Mouse (Mus musculus) kidney, adult 2 months (tissue): Measurements from ENCODE around the gene Matn1. TPM values are rescaled to one million over a fixed set of nuclear protein-coding genes. Genes with fewer than 3 reads are reported as not detected.

Experiments used
- DNase-seq: peaks from one replicate; pipeline ENCODE4 v3.0.0; 2021
- H3K27ac ChIP-seq: fragments of 200-500 bp; 2 replicates; pipeline ENCODE4 v1.5.1; 2012; ENCODE audit warnings: low read depth, low read length, control low read depth, inconsistent platforms; ENCODE audit not compliant: insufficient read depth
- H3K27me3 ChIP-seq: fragments of 200-500 bp; replicated peaks from 2 replicates; pipeline ENCODE4 v1.6.1; 2012; ENCODE audit warnings: mild to moderate bottlenecking, moderate library complexity, low read length, inconsistent platforms; ENCODE audit not compliant: control insufficient read depth, insufficient read depth
- H3K36me3 ChIP-seq: fragments of 200-500 bp; 2 replicates; pipeline ENCODE4 v1.6.1; 2012; ENCODE audit warnings: mild to moderate bottlenecking, moderate library complexity, low read length, inconsistent platforms; ENCODE audit not compliant: control insufficient read depth, insufficient read depth
- H3K4me1 ChIP-seq: fragments of 200-500 bp; 2 replicates; pipeline ENCODE4 v1.6.1; 2011; ENCODE audit warnings: low read length; ENCODE audit not compliant: control insufficient read depth, insufficient read depth
- H3K4me3 ChIP-seq: fragments of 200-500 bp; 2 replicates; pipeline ENCODE4 v1.5.1; 2011; ENCODE audit warnings: mild to moderate bottlenecking, low read depth, low read length, control low read depth; ENCODE audit not compliant: insufficient read depth
- CTCF ChIP-seq: fragments of 200-500 bp; conservative IDR thresholded peaks from 2 replicates; pipeline ENCODE4 v1.5.1; 2011; ENCODE audit warnings: low read depth, mild to moderate bottlenecking, control low read depth, low read length, moderate library complexity, mixed read lengths; ENCODE audit not compliant: insufficient read depth, insufficient read length
- POLR2A ChIP-seq: fragments of 200-500 bp; IDR thresholded peaks from one replicate; pipeline ENCODE4 v1.6.1; 2011; ENCODE audit warnings: low read depth, low read length, control low read depth
- WGBS: fragments of 180-500 bp; shearing (Covaris S2); methylation state at CpG from one replicate; pipeline ENCODE4 v1.1.7; 2018; 5-methylcytosine and 5-hydroxymethylcytosine counted together
- polyA plus RNA-seq: library from polyadenylated mRNA; depleted of rRNA; stranded (reverse); fragments of >200 nt; gene quantifications from 2 replicates; pipeline ENCODE4 v1.2.3, GENCODE M21; 2012

Gene Matn1
- polyA plus RNA-seq, 1 experiment = 0.06 TPM

GRCm38 (mm10) chr4:130984416-130985182 is 40.4 kb downstream of the Matn1 start:
- WGBS = 38% methylated on average over 17 of the region's 17 CpGs
- no peaks in the 10 kb centered on the region for H3K4me1 ChIP-seq
- H3K4me3 ChIP-seq = no peak overlapping the region
- no peaks in the 10 kb centered on the region for H3K27me3 ChIP-seq
- no peak overlapping the region for H3K27ac ChIP-seq
- H3K36me3 ChIP-seq = no peaks in the 10 kb centered on the region
- TF ChIP-seq CTCF = no peak
- no peak for TF ChIP-seq POLR2A
- no peak for DNase-seq

- H3K27me3 ChIP-seq = no peaks in the 10 kb centered on the region
- no peak for DNase-seq
- no peaks in the 10 kb centered on the region for H3K36me3 ChIP-seq
- no peak overlapping the region for H3K4me3 ChIP-seq
- no peak overlapping the region for H3K27ac ChIP-seq
- WGBS = 75% methylated on average over 4 of the region's 4 CpGs
- no peak for TF ChIP-seq CTCF
- no peak for TF ChIP-seq POLR2A
- H3K4me1 ChIP-seq = no peaks in the 10 kb centered on the region
Measured at GRCm38 (mm10) chr4:130987046-130987445, 42.9 kb downstream of the Matn1 start.

- DNase-seq = peak; percentile 1
- H3K27ac ChIP-seq = no peak overlapping the region
- H3K4me3 ChIP-seq = no peak overlapping the region
- no peaks in the 10 kb centered on the region for H3K4me1 ChIP-seq
- TF ChIP-seq CTCF = no peak
- TF ChIP-seq POLR2A = no peak
- H3K36me3 ChIP-seq = no peaks in the 10 kb centered on the region
- 71% methylated on average over 6 of the region's 6 CpGs for WGBS
- H3K27me3 ChIP-seq = no peaks in the 10 kb centered on the region
Measured at GRCm38 (mm10) chr4:130988219-130988839, 44.1 kb downstream of the Matn1 start.

- Histone ChIP-seq H3K4me3 (no peak overlapping the region), H3K27ac (no peak overlapping the region), H3K27me3 (no peaks in the 10 kb centered on the region), H3K4me1 (no peaks in the 10 kb centered on the region), H3K36me3 (no peaks in the 10 kb centered on the region)
- WGBS = 66% methylated on average over 9 of the region's 9 CpGs
- TF ChIP-seq CTCF (no peak), POLR2A (no peak)
- no peak for DNase-seq
Measured at GRCm38 (mm10) chr4:130989146-130989545, 45.0 kb downstream of the Matn1 start.

- no peak for TF ChIP-seq CTCF
- TF ChIP-seq POLR2A = no peak
- H3K4me1 ChIP-seq = no peaks in the 10 kb centered on the region
- H3K4me3 ChIP-seq = no peak overlapping the region
- no peaks in the 10 kb centered on the region for H3K36me3 ChIP-seq
- 92% methylated on average over 5 of the region's 5 CpGs for WGBS
- no peaks in the 10 kb centered on the region for H3K27me3 ChIP-seq
- H3K27ac ChIP-seq = no peak overlapping the region
- DNase-seq = no peak
Measured at GRCm38 (mm10) chr4:130990966-130991365, 46.8 kb downstream of the Matn1 start.

GRCm38 (mm10) chr4:130994556-130994955 is 50.4 kb downstream of the Matn1 start:
- WGBS = 90% methylated on average over 8 of the region's 8 CpGs
- no peaks in the 10 kb centered on the region for H3K4me1 ChIP-seq
- TF ChIP-seq CTCF (no peak), POLR2A (no peak)
- no peaks in the 10 kb centered on the region for H3K36me3 ChIP-seq
- no peaks in the 10 kb centered on the region for H3K27me3 ChIP-seq
- no peak overlapping the region for H3K27ac ChIP-seq
- H3K4me3 ChIP-seq = no peak overlapping the region
- DNase-seq = no peak

- no peaks in the 10 kb centered on the region for H3K4me1 ChIP-seq
- no peaks in the 10 kb centered on the region for H3K36me3 ChIP-seq
- H3K27ac ChIP-seq = no peak overlapping the region
- WGBS = 73% methylated on average over 5 of the region's 5 CpGs
- DNase-seq = no peak
- no peak for TF ChIP-seq POLR2A
- TF ChIP-seq CTCF = no peak
- no peaks in the 10 kb centered on the region for H3K27me3 ChIP-seq
- no peak overlapping the region for H3K4me3 ChIP-seq
Measured at GRCm38 (mm10) chr4:130999744-131000527, 55.8 kb downstream of the Matn1 start.
